Mouse (Mus musculus) intestine, embryonic 16.5 days (tissue): ENCODE results near the gene Gtf3c3. TPM values are rescaled to one million over a fixed set of nuclear protein-coding genes. Genes with fewer than 3 reads are reported as not detected.

ENCODE experiments used
- ATAC-seq: fragments of 200-750 bp; cut with Nextera tagmentation; 2 replicates; pipeline ENCODE4 v1.8.0; 2017; ENCODE audit warnings: moderate TSS enrichment, moderate library complexity
- H3K27ac ChIP-seq: fragments of 300-500 bp; sonication (generic); 2 replicates; pipeline ENCODE4 v1.5.1; 2014; ENCODE audit warnings: mild to moderate bottlenecking, low read length
- H3K27me3 ChIP-seq: fragments of 300-500 bp; sonication (generic); replicated peaks from 2 replicates; pipeline ENCODE4 v1.6.1; 2014; ENCODE audit warnings: low read length, control low read depth, mixed read lengths; ENCODE audit not compliant: control insufficient read depth, insufficient read depth
- H3K36me3 ChIP-seq: fragments of 300-500 bp; sonication (generic); 2 replicates; pipeline ENCODE4 v1.6.1; 2014; ENCODE audit warnings: low read length, control low read depth; ENCODE audit not compliant: control insufficient read depth, insufficient read depth
- H3K4me1 ChIP-seq: fragments of 300-500 bp; sonication (generic); 2 replicates; pipeline ENCODE4 v1.6.1; 2014; ENCODE audit warnings: low read length, control low read depth, mixed read lengths; ENCODE audit not compliant: control insufficient read depth, insufficient read depth
- H3K4me2 ChIP-seq: fragments of 300-500 bp; sonication (generic); 2 replicates; pipeline ENCODE4 v1.6.1; 2014; ENCODE audit warnings: low read depth, low read length, control low read depth
- H3K4me3 ChIP-seq: fragments of 300-500 bp; sonication (generic); 2 replicates; pipeline ENCODE4 v1.5.1; 2014; ENCODE audit warnings: mild to moderate bottlenecking, low read length
- H3K9ac ChIP-seq: fragments of 300-500 bp; sonication (generic); 2 replicates; pipeline ENCODE4 v1.6.1; 2014; ENCODE audit warnings: low read depth, low read length
- H3K9me3 ChIP-seq: fragments of 300-500 bp; sonication (generic); 2 replicates; pipeline ENCODE4 v1.6.1; 2016; ENCODE audit warnings: low read length, control low read depth; ENCODE audit not compliant: control insufficient read depth
- WGBS: fragments of 180-500 bp; shearing (Covaris S2); extraction: QIAGEN DNeasy Blood & Tissue Kit; methylation state at CpG from one replicate; pipeline ENCODE4 v1.1.7; 2014; 5-methylcytosine and 5-hydroxymethylcytosine counted together
- polyA plus RNA-seq: library from polyadenylated mRNA; unstranded; fragments of >200 nt; fragmentation: Nextera tagmentation; extraction: Ambion mirVana; gene quantifications from 2 replicates; pipeline ENCODE4 v1.2.1, GENCODE M21; 2015

Gene Gtf3c3
- polyA plus RNA-seq, result 17.4 and 17.6 TPM in 2 replicates

DNA sequence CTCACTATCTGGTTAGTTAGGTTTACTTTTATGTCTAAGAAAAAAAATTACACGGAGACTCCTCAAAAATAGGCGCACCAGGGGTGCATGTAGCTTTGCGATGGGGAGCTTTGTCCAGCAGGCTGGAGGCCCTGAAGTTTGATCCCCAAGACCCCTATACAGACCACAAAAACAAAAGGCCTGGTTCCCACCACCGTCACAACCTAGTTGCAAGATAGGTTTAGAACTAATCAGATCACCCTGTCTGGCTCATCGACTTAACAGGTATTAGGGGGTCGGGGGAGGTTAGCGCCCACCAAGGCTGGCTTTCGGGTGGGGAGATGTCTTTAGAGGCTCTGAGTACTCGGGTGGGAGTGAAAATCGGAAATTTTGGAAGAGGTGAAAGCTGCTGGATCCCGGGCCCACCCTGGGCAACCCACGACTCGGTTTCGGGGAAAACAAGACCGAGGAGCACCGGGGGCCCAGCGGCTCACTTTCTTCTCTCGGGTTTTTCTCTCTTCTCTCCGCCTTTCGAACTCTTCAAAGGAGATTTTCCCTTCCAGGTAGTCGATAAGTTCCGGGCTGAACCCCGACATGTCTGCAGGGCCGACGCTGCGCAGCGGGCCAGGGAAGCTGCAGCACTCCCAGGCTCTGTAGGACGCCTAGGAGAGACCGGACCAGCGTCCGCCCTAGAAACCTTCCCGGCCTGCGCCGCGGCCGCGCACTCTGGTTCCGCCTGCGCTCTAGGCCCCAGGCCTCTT, at the start of gene Gtf3c3:
TSS of gene Gtf3c3 (minus strand) at position 632 of the 740 bp plus-strand sequence.
- Histone ChIP-seq H3K4me3 (peak within 1 kb of the TSS; percentile 75), H3K27ac (no peak within 1 kb of the TSS), H3K9ac (peak within 1 kb of the TSS; percentile 86), H3K9me3 (no peaks in the 10 kb centered on the region), H3K4me2 (peak within 1 kb of the TSS; percentile 71), H3K27me3 (no peaks in the 10 kb centered on the region), H3K36me3 (no peaks in the 10 kb centered on the region), H3K4me1 (peaks cover 5% of the 10 kb centered on the region)
- WGBS, result 3% methylated on average over 38 of the region's 39 CpGs
- ATAC-seq, result peak; percentile 99

DNA sequence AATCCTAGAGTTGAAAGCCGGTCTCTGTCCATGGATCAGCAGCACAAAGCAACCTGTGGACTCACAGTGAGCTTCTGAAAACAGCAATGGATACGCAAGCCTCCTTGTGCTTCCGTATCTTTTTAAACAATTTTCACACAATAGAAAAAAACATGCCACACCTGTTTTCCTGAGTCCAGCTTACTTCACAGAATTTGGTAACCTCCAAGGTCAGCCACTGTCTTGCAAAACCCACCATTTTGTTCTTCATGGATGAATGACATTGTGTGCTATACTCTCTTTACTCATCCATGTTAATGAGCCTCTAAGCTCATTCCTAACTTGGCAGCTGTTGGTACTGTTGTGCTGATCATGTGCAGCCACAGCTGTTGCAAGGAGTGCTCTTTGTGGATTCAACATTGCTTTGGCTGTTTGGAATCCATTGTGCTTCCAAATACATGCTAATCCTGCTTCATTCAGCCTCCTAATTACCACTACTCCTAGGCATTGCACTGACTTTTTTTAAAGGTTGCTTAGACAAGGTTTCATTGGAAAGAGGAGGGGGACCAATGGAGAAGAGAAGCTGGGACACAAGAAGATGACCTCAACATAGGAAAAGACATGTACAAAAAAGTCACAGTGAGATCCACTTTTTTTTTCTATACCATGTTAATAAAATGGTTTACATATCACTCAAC, 46.1 kb upstream of the Gtf3c3 start:
- 92% methylated on average over 3 of the region's 3 CpGs for WGBS
- Histone ChIP-seq H3K27ac (no peak overlapping the region), H3K27me3 (no peaks in the 10 kb centered on the region), H3K9ac (no peak overlapping the region), H3K9me3 (no peaks in the 10 kb centered on the region), H3K4me3 (no peak overlapping the region), H3K36me3 (no peaks in the 10 kb centered on the region), H3K4me1 (no peaks in the 10 kb centered on the region), H3K4me2 (no peak overlapping the region)
- no peak for ATAC-seq

DNA sequence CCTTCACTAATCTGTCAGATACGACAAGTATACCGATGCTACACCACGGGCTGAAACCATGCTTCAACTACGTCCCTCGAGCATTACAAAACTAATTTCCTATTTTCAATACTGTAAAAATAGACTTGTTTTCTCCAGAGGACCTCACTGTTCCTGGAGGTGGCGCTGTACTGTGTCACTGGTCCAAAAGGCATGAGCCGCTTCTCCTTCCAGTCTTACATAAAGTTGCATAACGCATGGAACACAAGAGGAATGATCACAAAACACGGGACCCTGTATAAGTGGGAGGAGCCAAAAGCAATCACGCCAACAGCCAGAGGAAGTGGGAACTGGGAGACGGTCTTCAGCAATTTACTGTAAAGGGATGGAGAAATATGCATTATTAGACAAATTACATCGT, 41.7 kb upstream of the Gtf3c3 start:
- no peak overlapping the region for H3K9ac ChIP-seq
- no peaks in the 10 kb centered on the region for H3K36me3 ChIP-seq
- no peaks in the 10 kb centered on the region for H3K9me3 ChIP-seq
- H3K4me1 ChIP-seq, result no peaks in the 10 kb centered on the region
- no peak overlapping the region for H3K27ac ChIP-seq
- ATAC-seq, result no peak
- WGBS, result 94% methylated on average over 12 of the region's 12 CpGs
- no peak overlapping the region for H3K4me3 ChIP-seq
- no peaks in the 10 kb centered on the region for H3K27me3 ChIP-seq
- H3K4me2 ChIP-seq, result no peak overlapping the region

DNA sequence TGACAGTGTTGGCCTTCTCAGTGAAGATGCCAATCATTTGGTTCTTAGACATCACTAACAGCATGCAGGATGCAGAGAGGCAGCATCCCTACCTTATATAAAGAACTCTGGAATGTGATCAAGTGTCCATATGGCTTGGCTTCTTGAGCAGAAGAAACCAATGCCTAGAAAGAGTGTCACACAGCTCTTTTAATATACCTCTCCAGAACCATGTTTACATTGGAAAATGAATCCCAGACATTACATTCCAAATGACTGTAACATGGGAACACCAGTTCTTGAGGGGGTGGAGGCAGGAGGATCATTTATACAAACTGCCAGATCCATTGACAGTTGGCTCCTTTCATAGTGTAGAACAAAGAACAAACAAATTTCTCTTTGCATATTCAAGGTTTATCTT, 29.9 kb upstream of the Gtf3c3 start:
- no peaks in the 10 kb centered on the region for H3K27me3 ChIP-seq
- no peak overlapping the region for H3K9ac ChIP-seq
- H3K36me3 ChIP-seq, result no peaks in the 10 kb centered on the region
- no peak overlapping the region for H3K27ac ChIP-seq
- H3K4me1 ChIP-seq, result no peaks in the 10 kb centered on the region
- no peak for ATAC-seq
- no peaks in the 10 kb centered on the region for H3K9me3 ChIP-seq
- no peak overlapping the region for H3K4me2 ChIP-seq
- no peak overlapping the region for H3K4me3 ChIP-seq

DNA sequence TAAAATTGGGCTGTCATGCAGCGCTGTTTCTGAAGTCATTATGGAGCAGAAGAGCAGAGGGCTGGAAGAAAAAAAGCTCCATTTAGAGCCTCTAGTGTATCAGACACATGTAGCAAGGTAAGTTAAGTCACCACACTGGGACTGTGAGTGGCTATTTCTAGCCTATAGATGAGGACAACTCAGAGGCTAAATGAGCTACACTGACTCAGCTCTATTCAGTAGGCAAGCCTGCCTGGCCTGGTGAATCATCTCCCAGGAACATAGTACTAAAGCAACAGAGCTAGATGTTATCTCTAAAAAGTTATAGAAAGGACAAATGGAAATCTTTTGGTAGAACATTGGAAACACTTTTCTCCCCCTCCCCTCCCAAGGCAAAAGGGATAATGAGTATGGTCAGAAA, 28.6 kb upstream of the Gtf3c3 start:
- no peak for ATAC-seq
- H3K27ac ChIP-seq, result no peak overlapping the region
- no peaks in the 10 kb centered on the region for H3K36me3 ChIP-seq
- H3K27me3 ChIP-seq, result no peaks in the 10 kb centered on the region
- H3K4me1 ChIP-seq, result no peaks in the 10 kb centered on the region
- H3K4me2 ChIP-seq, result no peak overlapping the region
- H3K9me3 ChIP-seq, result no peaks in the 10 kb centered on the region
- no peak overlapping the region for H3K9ac ChIP-seq
- H3K4me3 ChIP-seq, result no peak overlapping the region
- 93% methylated on average over 1 of the region's 1 CpGs for WGBS

DNA sequence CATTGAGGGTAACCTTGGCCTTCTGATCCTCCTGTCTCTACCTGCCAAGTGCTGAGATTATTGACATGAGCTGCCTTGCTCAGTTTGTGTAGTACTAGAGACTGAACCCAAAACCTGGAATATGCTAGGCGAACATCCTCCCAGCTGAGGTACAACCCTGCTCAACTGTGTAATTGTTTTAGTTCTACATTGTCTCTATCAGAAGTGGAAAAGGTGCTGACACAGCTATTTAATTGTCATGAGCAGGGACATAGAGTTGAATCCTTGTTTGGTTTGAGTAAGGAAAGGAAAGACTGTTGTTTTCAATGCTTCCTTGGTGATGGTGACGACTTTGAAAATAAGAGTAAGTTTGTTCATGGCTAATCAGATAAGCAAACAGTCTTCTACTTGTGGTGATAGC, 13.3 kb upstream of the Gtf3c3 start:
- Histone ChIP-seq H3K9me3 (no peaks in the 10 kb centered on the region), H3K4me2 (no peak overlapping the region), H3K4me1 (no peaks in the 10 kb centered on the region), H3K27me3 (no peaks in the 10 kb centered on the region), H3K4me3 (no peak overlapping the region), H3K36me3 (no peaks in the 10 kb centered on the region), H3K9ac (no peak overlapping the region), H3K27ac (no peak overlapping the region)
- no peak for ATAC-seq
- WGBS, result 83% methylated on average over 2 of the region's 2 CpGs

DNA sequence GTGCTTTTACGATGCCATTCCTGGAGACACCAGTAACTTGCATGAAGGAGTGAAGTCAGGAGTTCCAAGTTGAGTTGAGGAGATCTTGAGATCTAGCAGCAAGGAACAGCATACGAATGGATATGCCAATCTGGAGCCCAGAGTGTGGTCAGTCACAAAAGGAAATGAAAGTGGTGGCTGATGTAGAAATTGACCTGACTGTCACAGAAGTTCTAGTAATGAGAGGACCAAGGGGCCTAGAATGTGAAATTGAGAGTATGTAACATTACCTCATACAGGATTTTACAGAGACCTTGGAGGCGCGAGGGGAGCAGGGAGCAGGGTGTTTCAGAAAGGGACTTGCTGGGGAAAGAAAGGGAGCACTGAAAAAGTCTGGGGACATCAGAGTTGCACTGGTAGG, 10.1 kb upstream of the Gtf3c3 start:
- H3K4me2 ChIP-seq, result no peak overlapping the region
- ATAC-seq, result no peak
- no peaks in the 10 kb centered on the region for H3K4me1 ChIP-seq
- H3K36me3 ChIP-seq, result no peaks in the 10 kb centered on the region
- no peaks in the 10 kb centered on the region for H3K9me3 ChIP-seq
- H3K4me3 ChIP-seq, result no peak overlapping the region
- H3K9ac ChIP-seq, result no peak overlapping the region
- H3K27me3 ChIP-seq, result no peaks in the 10 kb centered on the region
- WGBS, result 79% methylated on average over 4 of the region's 4 CpGs
- no peak overlapping the region for H3K27ac ChIP-seq

DNA sequence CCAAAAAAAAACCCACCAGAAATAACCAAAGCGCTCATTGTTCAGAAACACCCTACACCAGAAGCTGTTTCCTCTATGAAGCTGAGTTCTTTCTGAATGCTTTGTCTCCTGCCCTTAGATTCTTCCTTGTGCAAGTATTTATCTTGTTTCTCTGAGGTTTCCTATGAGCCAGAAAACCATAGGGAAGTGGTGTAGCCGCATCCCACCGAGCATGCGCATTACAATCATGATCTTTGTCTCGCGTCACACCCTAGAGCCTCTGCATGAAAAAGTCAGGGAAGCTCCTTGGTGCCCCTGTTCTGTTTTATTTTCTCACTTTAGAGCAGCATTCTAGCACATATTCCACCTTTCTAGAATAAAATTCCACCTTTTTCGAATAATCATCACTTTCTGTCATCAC, 4.9 kb upstream of the Gtf3c3 start:
- Histone ChIP-seq H3K4me3 (no peak overlapping the region), H3K4me1 (no peaks in the 10 kb centered on the region), H3K27me3 (no peaks in the 10 kb centered on the region), H3K36me3 (no peaks in the 10 kb centered on the region), H3K4me2 (no peak overlapping the region), H3K27ac (no peak overlapping the region), H3K9ac (no peak overlapping the region), H3K9me3 (no peaks in the 10 kb centered on the region)
- 53% methylated on average over 7 of the region's 7 CpGs for WGBS
- ATAC-seq, result no peak

DNA sequence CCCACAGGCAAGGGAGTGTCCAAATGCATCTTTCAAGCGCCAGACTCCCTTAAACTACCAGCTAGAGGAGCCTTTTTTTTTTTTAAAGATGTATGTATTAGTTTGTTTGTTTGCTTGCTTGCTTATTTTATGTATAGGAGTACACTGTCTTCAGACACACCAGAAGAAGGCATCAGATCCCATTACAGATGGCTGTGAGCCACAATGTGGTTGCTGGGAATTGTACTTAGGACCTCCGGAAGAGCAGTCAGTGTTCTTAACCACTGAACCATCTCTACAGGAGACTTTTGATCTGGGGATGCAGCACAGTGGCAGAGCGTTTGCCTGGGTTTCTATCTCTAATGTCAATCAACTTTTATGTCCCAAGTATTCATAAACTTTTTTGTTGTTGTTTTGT, 307 bp upstream of the Gtf3c3 start:
- peaks cover 5% of the 10 kb centered on the region for H3K4me1 ChIP-seq
- no peak overlapping the region for H3K27ac ChIP-seq
- H3K9me3 ChIP-seq, result no peaks in the 10 kb centered on the region
- H3K4me2 ChIP-seq, result no peak overlapping the region
- peak overlapping the region; percentile 86 for H3K9ac ChIP-seq
- H3K36me3 ChIP-seq, result no peaks in the 10 kb centered on the region
- peak overlapping the region; percentile 75 for H3K4me3 ChIP-seq
- H3K27me3 ChIP-seq, result no peaks in the 10 kb centered on the region
- WGBS, result 53% methylated on average over 3 of the region's 3 CpGs
- ATAC-seq, result peak; percentile 17
